Mouse (Mus musculus) lung, adult 2 months (tissue): ENCODE results near the gene Ino80b. TPM values are rescaled to one million over a fixed set of nuclear protein-coding genes. Genes with fewer than 3 reads are reported as not detected.
A peak's percentile ranks its signal among the peaks of the same experiment; 100 is the strongest.

ENCODE experiments used
- DNase-seq: peaks from one replicate; pipeline ENCODE4 v3.0.0; 2022
- H3K4me1 ChIP-seq: fragments of 200-500 bp; 2 replicates; pipeline ENCODE4 v1.6.1; 2011; ENCODE audit warnings: low read length; ENCODE audit not compliant: control insufficient read depth, insufficient read depth
- H3K4me3 ChIP-seq: fragments of 200-500 bp; replicated peaks from 2 replicates; pipeline ENCODE3; 2011; ENCODE audit warnings: low read depth, mild to moderate bottlenecking, control low read depth, low read length; ENCODE audit errors: extremely low read depth
- CTCF ChIP-seq: fragments of 200-500 bp; IDR thresholded peaks from 2 replicates; pipeline ENCODE4 v1.5.1; 2011; ENCODE audit warnings: mild to moderate bottlenecking, low read length, control low read depth; ENCODE audit not compliant: insufficient read depth
- POLR2A ChIP-seq: fragments of 200-500 bp; IDR thresholded peaks from 2 replicates; pipeline ENCODE4 v1.6.1; 2011; ENCODE audit warnings: low read depth, mild to moderate bottlenecking, control low read depth, low read length, borderline replicate concordance; ENCODE audit errors: extremely low read depth
- WGBS: fragments of 180-500 bp; shearing (Covaris S2); methylation state at CpG from one replicate; pipeline ENCODE4 v1.1.7; 2018; 5-methylcytosine and 5-hydroxymethylcytosine counted together
- polyA plus RNA-seq: library from polyadenylated mRNA; depleted of rRNA; stranded (reverse); fragments of >200 nt; gene quantifications from 2 replicates; pipeline ENCODE4 v1.2.3, GENCODE M21; 2012

Ino80b gene
- polyA plus RNA-seq, 1 experiment = 37.0 TPM

DNA sequence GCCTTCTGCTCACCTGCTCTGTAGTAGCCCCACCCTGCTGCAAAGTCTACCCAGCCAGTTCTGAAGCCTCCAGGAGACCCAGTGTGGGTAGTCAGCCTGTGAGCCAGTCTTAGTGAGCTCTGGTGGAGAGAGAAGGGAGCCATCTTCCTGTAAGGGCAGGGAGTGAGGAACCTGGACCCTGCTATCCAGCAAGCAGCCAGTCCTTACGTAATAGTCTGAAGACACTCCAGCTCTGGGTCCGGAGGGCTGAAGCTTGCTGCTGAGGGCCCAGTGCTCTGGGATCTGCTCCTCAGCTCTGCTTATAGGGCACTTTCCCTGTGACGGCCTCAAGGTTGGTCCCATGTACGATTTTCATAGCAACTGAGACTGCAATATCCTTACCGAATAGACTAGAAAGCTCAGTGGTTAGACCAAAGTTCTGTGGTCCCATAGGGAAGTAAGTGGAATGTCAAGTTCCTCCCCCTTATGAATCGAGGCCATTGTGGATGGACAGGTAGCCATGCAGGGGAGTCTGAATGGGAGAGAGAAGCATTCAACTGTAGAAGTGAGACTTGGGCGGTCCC is 9.8 kb upstream of the Ino80b start, which contains the start of gene Rtkn:
TSS of gene Rtkn (plus strand) at position 513 of the 563 bp plus-strand sequence.
- H3K4me3 ChIP-seq = peak within 1 kb of the TSS; percentile 62
- no peak for TF ChIP-seq CTCF
- TF ChIP-seq POLR2A = no peak
- WGBS = 59% methylated on average over 7 of the region's 7 CpGs
- H3K4me1 ChIP-seq = peaks cover 9% of the 10 kb centered on the region
- DNase-seq = peak; percentile 33

DNA sequence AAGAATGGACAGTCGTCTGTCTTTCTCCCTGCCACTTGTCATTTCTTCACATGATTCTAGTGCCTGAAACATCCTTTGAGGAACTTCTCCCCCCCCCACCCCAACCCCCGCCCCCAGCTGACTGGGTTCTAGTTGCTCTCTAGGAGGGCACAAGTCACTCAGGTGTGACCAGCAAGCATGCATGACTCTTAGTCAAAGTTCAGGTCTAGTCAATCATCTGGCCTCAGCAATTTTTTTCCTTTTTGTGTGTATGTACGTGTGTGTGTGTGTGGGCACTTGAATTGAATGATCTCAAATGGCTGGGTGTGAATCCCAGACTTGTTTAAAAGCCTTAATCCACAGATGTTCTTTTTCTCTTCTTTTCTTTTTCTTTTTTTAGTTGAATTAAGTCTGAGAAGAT is 9.0 kb upstream of the Ino80b start:
- Histone ChIP-seq H3K4me1 (peaks cover 9% of the 10 kb centered on the region), H3K4me3 (no peak overlapping the region)
- no peak for TF ChIP-seq POLR2A
- TF ChIP-seq CTCF = no peak
- 63% methylated on average over 3 of the region's 3 CpGs for WGBS
- DNase-seq = no peak

DNA sequence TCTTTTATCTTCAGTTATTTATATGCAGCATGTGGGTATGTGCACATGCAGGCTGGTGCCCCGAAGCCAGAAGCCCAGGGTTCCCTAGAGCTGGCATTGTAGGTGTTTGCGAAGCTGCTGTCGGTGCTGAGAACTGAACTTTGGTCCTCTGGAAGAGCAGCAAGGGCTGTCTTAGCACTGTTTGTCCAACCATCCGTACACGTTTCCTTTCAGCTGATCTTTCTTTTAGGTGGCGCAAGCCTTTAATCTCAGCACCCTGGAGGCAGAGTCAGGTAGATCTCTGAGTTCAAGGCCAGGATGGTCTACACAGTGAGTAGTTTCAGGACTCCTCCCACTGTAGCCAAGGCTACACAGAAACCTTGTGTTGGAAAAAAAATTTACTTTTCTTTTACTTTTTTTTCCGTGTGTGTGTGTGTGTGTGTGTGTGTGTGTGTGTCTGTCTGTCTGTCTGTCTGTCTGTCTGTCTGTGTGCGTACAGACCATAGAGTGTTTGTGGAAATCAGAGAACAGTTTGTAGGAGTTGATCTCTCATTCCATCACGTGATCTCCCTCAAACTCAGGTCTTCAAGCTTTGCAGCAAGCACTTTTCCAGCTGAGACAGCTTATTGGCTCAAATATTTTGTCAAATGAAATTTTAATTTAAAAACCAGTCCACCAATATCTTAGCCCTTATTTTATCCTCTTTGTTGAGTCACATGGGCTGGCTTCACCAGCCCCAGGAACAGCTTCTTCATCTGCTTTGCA is 7.1 kb upstream of the Ino80b start:
- 65% methylated on average over 9 of the region's 9 CpGs for WGBS
- no peak for DNase-seq
- H3K4me1 ChIP-seq = peaks cover 2% of the 10 kb centered on the region; the same call in 1 of the 2 replicates
- no peak overlapping the region for H3K4me3 ChIP-seq
- TF ChIP-seq CTCF (no peak), POLR2A (no peak)

DNA sequence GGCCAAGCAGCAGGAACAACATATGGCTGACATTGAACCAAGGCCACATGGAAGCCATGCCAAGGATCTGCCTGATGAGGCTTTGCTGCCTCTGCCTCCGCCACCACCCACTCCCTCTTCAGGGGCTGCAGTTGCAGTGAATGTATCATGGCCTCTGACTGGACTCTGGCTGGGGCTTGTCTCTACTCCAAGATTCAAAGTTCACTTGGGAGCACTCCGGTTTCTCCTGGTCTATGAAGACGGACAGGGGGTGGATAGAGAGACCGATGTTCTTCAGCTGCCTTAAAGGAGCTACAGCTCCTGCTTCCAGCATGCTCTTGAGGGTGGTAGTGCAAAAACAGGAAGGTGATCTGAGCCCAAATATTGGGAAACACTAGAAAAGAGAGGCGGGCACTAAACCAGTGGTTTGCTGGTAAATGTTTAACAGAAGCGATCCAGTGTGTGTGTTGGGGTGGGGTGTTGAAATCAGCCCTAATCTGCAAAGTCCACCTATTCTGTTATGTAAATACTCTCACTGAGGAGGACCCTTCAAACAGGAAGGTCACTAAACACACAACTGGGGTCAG is 6.3 kb upstream of the Ino80b start:
- Histone ChIP-seq H3K4me3 (no peak overlapping the region), H3K4me1 (peaks cover 1% of the 10 kb centered on the region; the same call in 1 of the 2 replicates)
- no peak for TF ChIP-seq CTCF
- TF ChIP-seq POLR2A = 0 out of 2 replicates have a peak, but pooled peaks have one; percentile 10
- peak; percentile 56 for DNase-seq
- 32% methylated on average over 6 of the region's 6 CpGs for WGBS

DNA sequence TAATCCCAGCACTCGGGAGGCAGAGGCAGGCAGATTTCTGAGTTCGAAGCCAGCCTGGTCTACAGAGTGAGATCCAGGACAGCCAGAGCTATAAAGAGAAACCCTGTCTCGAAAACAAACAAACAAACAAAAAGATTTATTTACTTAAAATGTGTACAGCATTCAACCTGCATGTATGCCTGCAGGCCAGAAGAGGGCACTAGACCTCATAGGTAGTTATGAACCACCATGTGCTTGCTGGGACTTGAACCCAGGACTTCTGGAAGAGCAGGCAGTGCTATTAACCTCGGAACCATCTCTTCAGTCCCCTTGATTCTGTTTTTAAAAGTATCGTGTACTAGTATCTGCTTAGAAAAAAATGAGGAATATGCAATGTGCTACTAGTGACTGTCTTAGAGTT is 2.2 kb upstream of the Ino80b start:
- 91% methylated on average over 5 of the region's 5 CpGs for WGBS
- Histone ChIP-seq H3K4me3 (no peak overlapping the region), H3K4me1 (peaks cover 4% of the 10 kb centered on the region)
- no peak for DNase-seq
- TF ChIP-seq CTCF (no peak), POLR2A (no peak)

DNA sequence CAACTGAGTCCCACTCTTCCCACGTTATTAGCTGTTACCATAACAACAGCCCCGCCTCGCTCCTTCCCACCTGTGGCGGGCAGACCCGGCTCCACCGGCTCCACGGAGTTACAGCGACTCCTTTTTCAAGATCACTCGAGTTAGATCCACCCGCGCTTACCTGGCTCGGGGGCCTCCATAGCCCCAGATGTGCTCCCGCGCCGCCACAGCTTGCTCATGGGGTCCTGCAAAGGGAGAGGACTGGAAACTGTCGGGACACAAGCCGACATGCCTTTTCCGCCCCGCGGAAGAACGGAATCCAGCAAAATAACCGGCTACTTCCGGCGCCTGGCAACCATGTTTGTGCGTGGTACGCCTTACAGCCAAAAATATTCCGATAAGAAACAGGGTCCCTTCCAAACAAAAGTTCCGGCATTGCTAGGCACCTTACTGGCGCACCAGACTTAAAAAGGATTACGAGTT is 349 bp downstream of the Ino80b start:
- TF ChIP-seq POLR2A = peak; percentile 74; the same call in 1 of the 2 replicates
- TF ChIP-seq CTCF = no peak
- Histone ChIP-seq H3K4me1 (peaks cover 11% of the 10 kb centered on the region), H3K4me3 (peak overlapping the region; percentile 74)
- peak; percentile 90 for DNase-seq
- WGBS = under 1% methylated on average over 30 of the region's 30 CpGs

DNA sequence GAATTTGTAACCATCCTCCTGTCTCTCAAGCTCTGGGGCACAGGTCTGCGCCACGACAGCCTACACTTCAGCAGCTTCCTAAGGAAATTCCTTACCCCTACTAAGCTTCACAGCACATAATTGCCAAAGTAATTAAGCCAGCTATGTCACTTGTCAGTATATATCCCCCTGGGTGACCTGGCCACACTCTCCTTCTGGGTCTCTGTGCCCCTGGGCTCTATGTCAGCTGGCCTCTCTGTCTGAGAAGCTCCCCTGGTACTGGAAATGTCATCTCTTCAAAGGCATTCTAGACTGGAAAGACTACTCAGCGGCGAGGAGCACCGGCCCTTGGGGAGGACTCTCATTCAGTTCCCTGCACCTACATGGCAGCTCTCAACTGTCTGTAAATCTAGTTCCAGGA is 2.3 kb downstream of the Ino80b start:
- 84% methylated on average over 5 of the region's 5 CpGs for WGBS
- no peak overlapping the region for H3K4me3 ChIP-seq

DNA sequence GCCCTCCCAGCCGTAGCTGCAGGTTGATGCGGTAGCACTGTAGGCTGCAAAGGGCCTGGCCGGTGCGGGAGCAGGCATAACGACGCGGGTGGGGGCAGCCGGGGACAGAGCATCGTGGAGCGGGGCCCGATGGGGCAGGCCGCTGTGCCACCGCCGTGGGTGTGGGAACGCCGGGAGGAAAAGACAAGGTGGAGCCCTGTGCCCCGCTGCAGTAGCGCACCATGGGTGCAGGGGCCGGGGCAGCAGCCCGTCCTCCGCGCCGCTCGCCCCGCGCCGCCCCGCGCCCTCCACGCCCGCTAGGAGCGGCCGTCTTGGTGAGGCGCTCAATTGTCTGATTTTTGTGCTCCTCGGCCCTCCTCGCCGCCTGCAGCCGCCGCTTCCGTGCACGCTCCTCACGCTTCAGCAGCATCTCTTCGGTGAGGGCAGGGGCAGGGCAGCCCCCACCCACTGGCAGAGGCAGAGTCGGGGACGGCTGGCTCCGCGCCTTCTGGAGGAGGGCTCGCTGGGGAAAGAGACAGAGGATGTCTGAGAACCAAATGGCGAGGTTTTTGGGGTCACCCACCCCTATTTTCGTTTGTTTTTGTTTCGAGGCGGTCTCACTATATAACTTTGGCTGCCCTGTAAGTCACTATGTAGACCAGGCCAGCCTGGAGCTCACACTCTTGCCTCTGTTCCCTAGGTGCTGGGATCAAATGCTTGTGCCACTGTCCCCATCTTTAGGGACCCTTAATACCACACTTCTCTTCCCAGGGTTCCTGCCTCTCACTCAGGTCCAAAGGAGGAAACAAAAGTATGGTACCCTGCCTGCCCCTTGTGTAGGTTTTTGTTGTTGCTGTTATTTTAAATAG is 3.1 kb downstream of the Ino80b start:
- TF ChIP-seq CTCF (no peak), POLR2A (no peak)
- 3% methylated on average over 51 of the region's 52 CpGs for WGBS
- no peak for DNase-seq
- H3K4me1 ChIP-seq = peaks cover 11% of the 10 kb centered on the region
- H3K4me3 ChIP-seq = peak overlapping the region; percentile 61

More for the DNA sequence above, 2.3 kb downstream of the Ino80b start:
- DNase-seq = no peak
- TF ChIP-seq POLR2A (no peak), CTCF (no peak)
- H3K4me1 ChIP-seq = peaks cover 11% of the 10 kb centered on the region

DNA sequence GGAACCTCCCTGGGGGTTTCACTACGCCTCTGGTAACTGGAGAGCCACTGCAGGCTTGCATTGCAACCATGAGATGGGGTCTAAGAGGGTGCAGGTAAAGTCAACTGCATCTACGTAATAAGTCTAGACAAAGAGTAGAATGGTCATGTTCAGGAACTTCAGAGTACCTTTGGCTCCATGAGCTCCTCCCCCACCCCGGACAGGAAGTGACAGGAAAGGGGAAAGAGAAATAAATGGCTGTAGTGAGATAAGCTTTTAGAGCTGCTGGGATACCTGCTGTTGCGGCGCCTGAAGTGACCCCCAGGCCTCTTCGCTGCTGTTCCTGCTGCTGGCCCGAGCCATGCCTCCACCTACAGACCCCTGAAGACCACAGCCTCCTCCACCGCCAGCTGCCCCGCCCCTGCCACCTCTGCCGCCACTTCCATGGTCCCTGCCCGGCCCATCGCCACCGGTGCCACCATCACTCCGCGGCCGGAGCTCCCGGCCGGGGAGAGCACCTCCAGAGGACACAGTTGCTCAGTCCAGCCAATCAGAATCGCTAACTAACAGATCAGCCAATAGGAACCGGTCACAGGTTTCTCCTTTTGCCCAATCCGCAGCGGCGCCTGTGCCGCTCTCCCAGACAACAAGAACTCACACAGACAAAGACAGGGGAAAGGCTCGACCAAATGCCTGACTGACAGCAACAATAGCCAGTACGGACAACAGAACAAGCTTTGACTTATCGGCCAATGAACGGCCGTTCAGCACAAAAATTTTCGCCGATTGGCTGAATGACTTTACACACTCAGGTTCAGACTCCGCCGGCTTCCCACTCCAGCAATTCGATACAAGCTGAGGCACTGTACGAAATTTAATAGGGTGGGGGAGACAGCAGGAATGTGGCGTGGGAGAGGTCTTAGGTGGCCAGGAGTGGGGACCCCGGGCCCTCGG is 4.0 kb downstream of the Ino80b start, which contains the start of gene Wbp1:
TSS of gene Wbp1 (minus strand) at position 630 of the 933 bp plus-strand sequence.
- peak; percentile 90 for DNase-seq
- H3K4me3 ChIP-seq = peak within 1 kb of the TSS; percentile 70
- TF ChIP-seq POLR2A (peak; percentile 75; the same call in 1 of the 2 replicates), CTCF (no peak)
- WGBS = under 1% methylated on average over 37 of the region's 38 CpGs
- H3K4me1 ChIP-seq = peaks cover 11% of the 10 kb centered on the region
